Mouse (Mus musculus) forebrain, embryonic 11.5 days (tissue): ENCODE measurements at regions not wholly inside any gene's neighbourhood (a gene's known extent, or its start where the extent isn't known, plus 50 kb on each side); places are given as distances from the start of the nearest gene placed in this dataset.

ENCODE experiments used
- ATAC-seq: fragments of 200-750 bp; cut with Nextera tagmentation; replicated peaks from 2 replicates; pipeline ENCODE4 v1.8.0; 2017; ENCODE audit warnings: moderate TSS enrichment; ENCODE audit not compliant: low FRiP score
- DNase-seq: peaks from one replicate; pipeline ENCODE4 v3.0.0-alpha.2; 2017; ENCODE audit warnings: low spot score
- H3K27ac ChIP-seq: fragments of 300-500 bp; sonication (generic); 2 replicates; pipeline ENCODE4 v1.5.1; 2014; ENCODE audit warnings: low read depth, low read length
- H3K27me3 ChIP-seq: fragments of 300-500 bp; sonication (generic); 2 replicates; pipeline ENCODE4 v1.6.1; 2014; ENCODE audit warnings: mild to moderate bottlenecking, low read length, mixed read lengths; ENCODE audit not compliant: control insufficient read depth, insufficient read depth
- H3K36me3 ChIP-seq: fragments of 300-500 bp; sonication (generic); 2 replicates; pipeline ENCODE4 v1.6.1; 2014; ENCODE audit warnings: mild to moderate bottlenecking, low read length, moderate library complexity, mixed read lengths; ENCODE audit not compliant: control insufficient read depth, insufficient read depth
- H3K4me1 ChIP-seq: fragments of 300-500 bp; sonication (generic); replicated peaks from 2 replicates; pipeline ENCODE4 v1.6.1; 2014; ENCODE audit warnings: low read length, mixed read lengths; ENCODE audit not compliant: control insufficient read depth, insufficient read depth
- H3K4me2 ChIP-seq: fragments of 300-500 bp; sonication (generic); 2 replicates; pipeline ENCODE4 v1.6.1; 2014; ENCODE audit warnings: low read depth, mild to moderate bottlenecking, low read length, moderate library complexity, mixed read lengths; ENCODE audit not compliant: severe bottlenecking
- H3K4me3 ChIP-seq: fragments of 300-500 bp; sonication (generic); 2 replicates; pipeline ENCODE4 v1.5.1; 2014; ENCODE audit warnings: low read depth, low read length
- H3K9ac ChIP-seq: fragments of 300-500 bp; sonication (generic); 2 replicates; pipeline ENCODE4 v1.6.1; 2014; ENCODE audit warnings: low read length
- H3K9me3 ChIP-seq: fragments of 300-500 bp; sonication (generic); 2 replicates; pipeline ENCODE4 v1.6.1; 2016; ENCODE audit warnings: low read length, mixed read lengths; ENCODE audit not compliant: control insufficient read depth
- WGBS: fragments of 180-500 bp; shearing (Covaris S2); extraction: QIAGEN DNeasy Blood & Tissue Kit; methylation state at CpG from one replicate; pipeline ENCODE4 v1.1.7; 2014; 5-methylcytosine and 5-hydroxymethylcytosine counted together

- no peak overlapping the region for H3K4me3 ChIP-seq
- no peaks in the 10 kb centered on the region for H3K36me3 ChIP-seq
- H3K4me1 ChIP-seq, result no peaks in the 10 kb centered on the region
- 83% methylated on average over 12 of the region's 12 CpGs for WGBS
- no peak overlapping the region for H3K27ac ChIP-seq
- no peaks in the 10 kb centered on the region for H3K9me3 ChIP-seq
- no peaks in the 10 kb centered on the region for H3K27me3 ChIP-seq
- no peak overlapping the region for H3K9ac ChIP-seq
- DNase-seq (no peak), ATAC-seq (no peak)
- H3K4me2 ChIP-seq, result no peak overlapping the region
Observed at GRCm38 (mm10) chr4:46257061-46257795, 61.1 kb upstream of the Xpa start.

- H3K9ac ChIP-seq, result no peak overlapping the region
- no peak for ATAC-seq
- no peaks in the 10 kb centered on the region for H3K27me3 ChIP-seq
- no peaks in the 10 kb centered on the region for H3K36me3 ChIP-seq
- H3K4me1 ChIP-seq, result no peaks in the 10 kb centered on the region
- DNase-seq, result no peak
- H3K4me2 ChIP-seq, result no peak overlapping the region
- H3K27ac ChIP-seq, result no peak overlapping the region
- no peak overlapping the region for H3K4me3 ChIP-seq
- no peaks in the 10 kb centered on the region for H3K9me3 ChIP-seq
- 68% methylated on average over 5 of the region's 5 CpGs for WGBS
Observed at GRCm38 (mm10) chr4:46258774-46259173, 62.7 kb upstream of the Xpa start.

- DNase-seq, result no peak
- no peak overlapping the region for H3K27ac ChIP-seq
Observed at GRCm38 (mm10) chr4:46268564-46269247, 72.6 kb upstream of the Xpa start.

GRCm38 (mm10) chr4:46271066-46271465, 72.3 kb upstream of the Foxe1 start:
- no peaks in the 10 kb centered on the region for H3K4me1 ChIP-seq
- no peaks in the 10 kb centered on the region for H3K9me3 ChIP-seq
- H3K4me3 ChIP-seq, result no peak overlapping the region
- DNase-seq, result no peak
- no peak for ATAC-seq
- WGBS, result 0% methylated on average over 2 of the region's 2 CpGs
- 0 out of 2 replicates have a peak, but pooled peaks cover 2% of the 10 kb centered on the region for H3K27me3 ChIP-seq
- H3K36me3 ChIP-seq, result no peaks in the 10 kb centered on the region
- no peak overlapping the region for H3K27ac ChIP-seq
- H3K9ac ChIP-seq, result no peak overlapping the region
- H3K4me2 ChIP-seq, result no peak overlapping the region

More at GRCm38 (mm10) chr4:46268564-46269247, 72.6 kb upstream of the Xpa start:
- H3K27me3 ChIP-seq, result no peaks in the 10 kb centered on the region
- H3K36me3 ChIP-seq, result no peaks in the 10 kb centered on the region
- H3K9ac ChIP-seq, result no peak overlapping the region
- H3K4me1 ChIP-seq, result no peaks in the 10 kb centered on the region
- WGBS, result 30% methylated on average over 6 of the region's 6 CpGs
- H3K9me3 ChIP-seq, result no peaks in the 10 kb centered on the region
- no peak overlapping the region for H3K4me2 ChIP-seq
- H3K4me3 ChIP-seq, result no peak overlapping the region
- ATAC-seq, result no peak

- Histone ChIP-seq H3K4me1 (peaks cover 5% of the 10 kb centered on the region; the same call in 1 of the 2 replicates), H3K4me3 (no peak overlapping the region), H3K9ac (no peak overlapping the region), H3K4me2 (no peak overlapping the region), H3K27ac (no peak overlapping the region), H3K27me3 (peaks cover 4% of the 10 kb centered on the region; the same call in 1 of the 2 replicates), H3K36me3 (no peaks in the 10 kb centered on the region), H3K9me3 (no peaks in the 10 kb centered on the region)
- DNase-seq (no peak), ATAC-seq (no peak)
- 97% methylated on average over 3 of the region's 3 CpGs for WGBS
Observed at GRCm38 (mm10) chr4:46275773-46276172, 67.6 kb upstream of the Foxe1 start.

GRCm38 (mm10) chr4:46276851-46277581, 66.4 kb upstream of the Foxe1 start:
- Histone ChIP-seq H3K9me3 (no peaks in the 10 kb centered on the region), H3K4me2 (peak overlapping the region; percentile 20; the same call in 1 of the 2 replicates), H3K4me3 (no peak overlapping the region), H3K27ac (no peak overlapping the region), H3K36me3 (no peaks in the 10 kb centered on the region), H3K9ac (peak overlapping the region; percentile 4; the same call in 1 of the 2 replicates), H3K27me3 (peaks cover 4% of the 10 kb centered on the region; the same call in 1 of the 2 replicates), H3K4me1 (peaks cover 5% of the 10 kb centered on the region; the same call in 1 of the 2 replicates)
- DNase-seq (peak; percentile 61), ATAC-seq (no peak; the same call in 1 of the 2 replicates)
- WGBS, result 5% methylated on average over 19 of the region's 19 CpGs

- H3K36me3 ChIP-seq, result no peaks in the 10 kb centered on the region
- no peak overlapping the region for H3K27ac ChIP-seq
- H3K4me1 ChIP-seq, result no peaks in the 10 kb centered on the region
- no peaks in the 10 kb centered on the region for H3K27me3 ChIP-seq
- H3K9me3 ChIP-seq, result no peaks in the 10 kb centered on the region; the same call in 1 of the 2 replicates
- DNase-seq, result no peak
- H3K4me3 ChIP-seq, result no peak overlapping the region
- WGBS, result 92% methylated on average over 9 of the region's 9 CpGs
- no peak overlapping the region for H3K9ac ChIP-seq
- no peak for ATAC-seq
- H3K4me2 ChIP-seq, result no peak overlapping the region
Observed at GRCm38 (mm10) chr4:46286955-46287354, 56.5 kb upstream of the Foxe1 start.

- no peak overlapping the region for H3K27ac ChIP-seq
- H3K9me3 ChIP-seq, result no peaks in the 10 kb centered on the region; the same call in 1 of the 2 replicates
- H3K36me3 ChIP-seq, result no peaks in the 10 kb centered on the region
- WGBS, result 34% methylated on average over 10 of the region's 10 CpGs
- no peak overlapping the region for H3K9ac ChIP-seq
- H3K4me1 ChIP-seq, result no peaks in the 10 kb centered on the region
- H3K27me3 ChIP-seq, result no peaks in the 10 kb centered on the region
- H3K4me3 ChIP-seq, result no peak overlapping the region
- ATAC-seq, result no peak
- no peak overlapping the region for H3K4me2 ChIP-seq
- no peak for DNase-seq
Observed at GRCm38 (mm10) chr4:46291620-46292254, 51.7 kb upstream of the Foxe1 start.
